Mouse (Mus musculus) embryonic fibroblast, embryonic 13.5 days (primary cell): Measurements from ENCODE around the gene Adamts2.

Experiments
- CTCF ChIP-seq: IDR thresholded peaks from 2 replicates; pipeline ENCODE4 v1.5.1; 2011; ENCODE audit warnings: mild to moderate bottlenecking, control low read depth, low read length, moderate library complexity, borderline replicate concordance; ENCODE audit not compliant: insufficient read depth
- POLR2A ChIP-seq: IDR thresholded peaks from 2 replicates; pipeline ENCODE4 v1.6.1; 2011; ENCODE audit warnings: low read depth, mild to moderate bottlenecking, control low read depth, low read length, moderate library complexity

DNA sequence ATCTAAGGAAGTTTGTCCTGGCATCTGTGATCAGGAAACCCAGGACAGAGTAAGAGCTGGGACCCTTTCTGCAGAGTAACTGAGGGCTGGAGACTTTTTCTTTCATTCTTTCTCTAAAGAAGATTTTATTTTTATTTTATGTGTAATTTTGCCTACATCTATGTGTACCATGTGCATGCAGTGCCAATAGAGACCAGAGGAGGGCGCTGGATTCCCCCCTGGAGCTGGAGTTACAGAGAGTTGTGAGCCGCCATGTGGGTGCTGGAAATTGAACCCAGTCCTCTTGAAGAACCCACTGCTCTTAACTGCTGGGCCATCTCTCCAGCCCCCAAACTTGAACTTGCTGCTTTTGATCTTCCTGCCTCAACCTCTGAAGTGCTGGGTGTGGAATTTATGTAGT, 2.7 kb upstream of the Adamts2 start:
- TF ChIP-seq POLR2A (no peak), CTCF (no peak)
